Mouse (Mus musculus): ENCODE measurements around the gene Irgm2.

The Irgm2 gene

GRCm38 (mm10) chr11:58249203-58249981 lies 50.0 kb downstream of the Irgm2 start:
- in situ Hi-C loops (cut with MboI, MseI), result no loop called here

- in situ Hi-C loops (cut with MboI, MseI), result no loop called here
Observed at GRCm38 (mm10) chr11:58250550-58250949, 51.1 kb downstream of the Irgm2 start.

GRCm38 (mm10) chr11:58254411-58254810 lies 55.0 kb downstream of the Irgm2 start:
- in situ Hi-C loops (cut with MboI, MseI), result no loop called here

- in situ Hi-C loops (cut with MboI, MseI), result no loop called here
Observed at GRCm38 (mm10) chr11:58257816-58258215, 58.4 kb downstream of the Irgm2 start.

GRCm38 (mm10) chr11:58260156-58260555 lies 60.7 kb downstream of the Irgm2 start:
- in situ Hi-C loops (cut with MboI, MseI), result no loop called here

GRCm38 (mm10) chr11:58261826-58262225 lies 62.4 kb downstream of the Irgm2 start:
- in situ Hi-C loops (cut with MboI, MseI), result no loop called here

GRCm38 (mm10) chr11:58262336-58262735 lies 62.9 kb downstream of the Irgm2 start:
- in situ Hi-C loops (cut with MboI, MseI), result no loop called here

- in situ Hi-C loops (cut with MboI, MseI), result no loop called here
Observed at GRCm38 (mm10) chr11:58263516-58263915, 64.1 kb downstream of the Irgm2 start.

- in situ Hi-C loops (cut with MboI, MseI), result no loop called here
Observed at GRCm38 (mm10) chr11:58264546-58264945, 65.1 kb downstream of the Irgm2 start.

GRCm38 (mm10) chr11:58268285-58268684 lies 68.9 kb downstream of the Irgm2 start:
- in situ Hi-C loops (cut with MboI, MseI), result no loop called here

All from T-helper 17 cell (primary cell).